Mouse (Mus musculus): ENCODE data around the gene Hoxa4. TPM values are rescaled to one million over a fixed set of nuclear protein-coding genes. Genes with fewer than 3 reads are reported as not detected.

The Hoxa4 gene
- polyA plus RNA-seq, 1 experiment from 2014 or later = 1.8 TPM

GRCm38 (mm10) chr6:52217895-52218642 is 26.5 kb upstream of the Hoxa4 start:
- Histone ChIP-seq H3K4me3 (peak overlapping the region; percentile 90), H3K4me1 (peaks cover 83% of the 10 kb centered on the region), H3K36me3 (peaks cover 8% of the 10 kb centered on the region; the same call in 1 of the 2 replicates), H3K9me3 (replicated peaks) (no peaks in the 10 kb centered on the region), H3K27me3 (ENCODE audit: low read depth, poor library complexity, severe bottlenecking) (peaks cover 44% of the 10 kb centered on the region), H3K27ac (peak overlapping the region; percentile 99)
- peak; percentile 76 for DNase-seq (ENCODE audit: low spot score)
- 2% methylated on average over 23 of the region's 23 CpGs for WGBS

- H3K27ac ChIP-seq = peak overlapping the region; percentile 99
- H3K27me3 ChIP-seq (ENCODE audit: low read depth, poor library complexity, severe bottlenecking) = peaks cover 43% of the 10 kb centered on the region
- no peaks in the 10 kb centered on the region for H3K9me3 ChIP-seq (replicated peaks)
- 0 out of 2 replicates have a peak, but pooled peaks cover 4% of the 10 kb centered on the region for H3K36me3 ChIP-seq
- H3K4me3 ChIP-seq = peak overlapping the region; percentile 90
- DNase-seq (ENCODE audit: low spot score) = peak; percentile 96
- H3K4me1 ChIP-seq = peaks cover 85% of the 10 kb centered on the region
- 1% methylated on average over 25 of the region's 25 CpGs for WGBS
These were observed 25.9 kb upstream of the Hoxa4 start for GRCm38 (mm10) chr6:52217459-52217768.

- peak; percentile 81 for DNase-seq (ENCODE audit: low spot score)
- peaks cover 84% of the 10 kb centered on the region for H3K4me1 ChIP-seq
These were observed 25.3 kb upstream of the Hoxa4 start for GRCm38 (mm10) chr6:52216691-52217458.

GRCm38 (mm10) chr6:52215771-52216535 is 24.4 kb upstream of the Hoxa4 start:
- Histone ChIP-seq H3K27me3 (ENCODE audit: low read depth, poor library complexity, severe bottlenecking) (peaks cover 46% of the 10 kb centered on the region), H3K36me3 (0 out of 2 replicates have a peak, but pooled peaks cover 4% of the 10 kb centered on the region), H3K9me3 (replicated peaks) (no peaks in the 10 kb centered on the region), H3K4me3 (peak overlapping the region; percentile 90), H3K4me1 (peaks cover 83% of the 10 kb centered on the region), H3K27ac (peak overlapping the region; percentile 99)
- peak; percentile 73 for DNase-seq (ENCODE audit: low spot score)
- WGBS = under 1% methylated on average over 30 of the region's 30 CpGs

More at GRCm38 (mm10) chr6:52216691-52217458, 25.3 kb upstream of the Hoxa4 start:
- peak overlapping the region; percentile 99 for H3K27ac ChIP-seq
- H3K9me3 ChIP-seq (replicated peaks) = no peaks in the 10 kb centered on the region
- peaks cover 41% of the 10 kb centered on the region for H3K27me3 ChIP-seq (ENCODE audit: low read depth, poor library complexity, severe bottlenecking)
- H3K36me3 ChIP-seq = 0 out of 2 replicates have a peak, but pooled peaks cover 4% of the 10 kb centered on the region
- H3K4me3 ChIP-seq = peak overlapping the region; percentile 90
- under 1% methylated on average over 60 of the region's 60 CpGs for WGBS

GRCm38 (mm10) chr6:52215070-52215469 is 23.5 kb upstream of the Hoxa4 start:
- Histone ChIP-seq H3K4me3 (peak overlapping the region; percentile 90), H3K27ac (peak overlapping the region; percentile 99), H3K9me3 (replicated peaks) (no peaks in the 10 kb centered on the region), H3K36me3 (0 out of 2 replicates have a peak, but pooled peaks cover 4% of the 10 kb centered on the region), H3K4me1 (peaks cover 85% of the 10 kb centered on the region), H3K27me3 (ENCODE audit: low read depth, poor library complexity, severe bottlenecking) (peaks cover 48% of the 10 kb centered on the region)
- DNase-seq (ENCODE audit: low spot score) = peak; percentile 53
- 23% methylated on average over 3 of the region's 3 CpGs for WGBS

GRCm38 (mm10) chr6:52214271-52214670 is 22.7 kb upstream of the Hoxa4 start:
- Histone ChIP-seq H3K4me1 (peaks cover 85% of the 10 kb centered on the region), H3K4me3 (peak overlapping the region; percentile 90), H3K36me3 (0 out of 2 replicates have a peak, but pooled peaks cover 4% of the 10 kb centered on the region), H3K27ac (peak overlapping the region; percentile 99), H3K27me3 (ENCODE audit: low read depth, poor library complexity, severe bottlenecking) (peaks cover 48% of the 10 kb centered on the region), H3K9me3 (replicated peaks) (no peaks in the 10 kb centered on the region)
- DNase-seq (ENCODE audit: low spot score) = peak; percentile 42
- WGBS = 21% methylated on average over 5 of the region's 5 CpGs

- Histone ChIP-seq H3K27ac (peak within 1 kb of the TSS; percentile 99), H3K27me3 (ENCODE audit: low read depth, poor library complexity, severe bottlenecking) (peaks cover 47% of the 10 kb centered on the region), H3K4me1 (peaks cover 85% of the 10 kb centered on the region), H3K9me3 (replicated peaks) (no peaks in the 10 kb centered on the region), H3K36me3 (0 out of 2 replicates have a peak, but pooled peaks cover 4% of the 10 kb centered on the region), H3K4me3 (peak within 1 kb of the TSS; percentile 90)
- DNase-seq (ENCODE audit: low spot score) = peak; percentile 85
- WGBS = 2% methylated on average over 38 of the region's 38 CpGs
These were observed 21.8 kb upstream of the Hoxa4 start, which contains the start of the genes Hoxa3 and Gm28308 for GRCm38 (mm10) chr6:52213119-52213986. Gene Hoxa3, minus strand, starts transcription at chr6:52213336. Gene Gm28308, minus strand, starts transcription at chr6:52213339.

GRCm38 (mm10) chr6:52212556-52213118 is 21.1 kb upstream of the Hoxa4 start:
- DNase-seq (ENCODE audit: low spot score) = peak; percentile 60
- Histone ChIP-seq H3K27me3 (ENCODE audit: low read depth, poor library complexity, severe bottlenecking) (peaks cover 45% of the 10 kb centered on the region), H3K4me1 (peaks cover 85% of the 10 kb centered on the region), H3K27ac (peak overlapping the region; percentile 99), H3K36me3 (0 out of 2 replicates have a peak, but pooled peaks cover 7% of the 10 kb centered on the region), H3K4me3 (peak overlapping the region; percentile 90), H3K9me3 (replicated peaks) (no peaks in the 10 kb centered on the region)
- WGBS = 1% methylated on average over 22 of the region's 22 CpGs

- H3K27ac ChIP-seq = peak overlapping the region; percentile 99
- H3K4me1 ChIP-seq = peaks cover 87% of the 10 kb centered on the region
- H3K9me3 ChIP-seq (replicated peaks) = no peaks in the 10 kb centered on the region
- peaks cover 50% of the 10 kb centered on the region for H3K27me3 ChIP-seq (ENCODE audit: low read depth, poor library complexity, severe bottlenecking)
- peak; percentile 77 for DNase-seq (ENCODE audit: low spot score)
- 1% methylated on average over 13 of the region's 13 CpGs for WGBS
- H3K4me3 ChIP-seq = peak overlapping the region; percentile 90
- peaks cover 11% of the 10 kb centered on the region; the same call in 1 of the 2 replicates for H3K36me3 ChIP-seq
These were observed 20.4 kb upstream of the Hoxa4 start for GRCm38 (mm10) chr6:52211961-52212360.

- peak overlapping the region; percentile 99 for H3K27ac ChIP-seq
- peaks cover 51% of the 10 kb centered on the region for H3K27me3 ChIP-seq (ENCODE audit: low read depth, poor library complexity, severe bottlenecking)
- peak; percentile 89 for DNase-seq (ENCODE audit: low spot score)
- H3K4me1 ChIP-seq = peaks cover 89% of the 10 kb centered on the region
- H3K4me3 ChIP-seq = peak overlapping the region; percentile 90
- under 1% methylated on average over 37 of the region's 37 CpGs for WGBS
- H3K36me3 ChIP-seq = peaks cover 15% of the 10 kb centered on the region; the same call in 1 of the 2 replicates
- H3K9me3 ChIP-seq (replicated peaks) = no peaks in the 10 kb centered on the region
These were observed 19.8 kb upstream of the Hoxa4 start for GRCm38 (mm10) chr6:52211170-52211935.

- H3K27me3 ChIP-seq (ENCODE audit: low read depth, poor library complexity, severe bottlenecking) = peaks cover 44% of the 10 kb centered on the region
- H3K36me3 ChIP-seq = peaks cover 28% of the 10 kb centered on the region
- WGBS = 3% methylated on average over 12 of the region's 12 CpGs
- H3K9me3 ChIP-seq (replicated peaks) = no peaks in the 10 kb centered on the region
- DNase-seq (ENCODE audit: low spot score) = peak; percentile 55
- H3K4me1 ChIP-seq = peaks cover 89% of the 10 kb centered on the region
- H3K27ac ChIP-seq = peak overlapping the region; percentile 99
- peak overlapping the region; percentile 90 for H3K4me3 ChIP-seq
These were observed 18.1 kb upstream of the Hoxa4 start for GRCm38 (mm10) chr6:52209685-52210046.

Data from limb, embryonic 10.5 days (tissue).